Mouse (Mus musculus) midbrain, embryonic 12.5 days (tissue): ENCODE data around the gene Tmem200c. TPM values are rescaled to one million over a fixed set of nuclear protein-coding genes. Genes with fewer than 3 reads are reported as not detected.

ENCODE experiments used
- ATAC-seq: fragments of 200-750 bp; cut with Nextera tagmentation; 2 replicates; pipeline ENCODE4 v1.8.0; 2017; ENCODE audit warnings: low read depth, moderate TSS enrichment, moderate library complexity; ENCODE audit not compliant: low FRiP score
- H3K27ac ChIP-seq: fragments of 300-500 bp; sonication (generic); replicated peaks from 2 replicates; pipeline ENCODE4 v1.5.1; 2016; ENCODE audit warnings: mild to moderate bottlenecking
- H3K27me3 ChIP-seq: fragments of 300-500 bp; sonication (generic); 2 replicates; pipeline ENCODE4 v1.6.1; 2016; ENCODE audit warnings: mild to moderate bottlenecking
- H3K36me3 ChIP-seq: fragments of 300-500 bp; sonication (generic); 2 replicates; pipeline ENCODE4 v1.6.1; 2016
- H3K4me1 ChIP-seq: fragments of 300-500 bp; sonication (generic); 2 replicates; pipeline ENCODE4 v1.6.1; 2016
- H3K4me2 ChIP-seq: fragments of 300-500 bp; sonication (generic); replicated peaks from 2 replicates; pipeline ENCODE4 v1.6.1; 2016; ENCODE audit warnings: mild to moderate bottlenecking, moderate library complexity
- H3K4me3 ChIP-seq: fragments of 300-500 bp; sonication (generic); 2 replicates; pipeline ENCODE4 v1.5.1; 2016; ENCODE audit warnings: mild to moderate bottlenecking
- H3K9ac ChIP-seq: fragments of 300-500 bp; sonication (generic); replicated peaks from 2 replicates; pipeline ENCODE4 v1.6.1; 2016; ENCODE audit warnings: mild to moderate bottlenecking, moderate library complexity
- H3K9me3 ChIP-seq: fragments of 300-500 bp; sonication (generic); 2 replicates; pipeline ENCODE4 v1.6.1; 2016; ENCODE audit warnings: mild to moderate bottlenecking
- WGBS: fragments of 180-500 bp; shearing (Covaris S2); methylation state at CpG from one replicate; pipeline ENCODE4 v1.1.7; 2016; 5-methylcytosine and 5-hydroxymethylcytosine counted together
- polyA plus RNA-seq: library from polyadenylated mRNA; unstranded; fragments of >200 nt; fragmentation: Nextera tagmentation; extraction: Ambion mirVana; gene quantifications from 2 replicates; pipeline ENCODE4 v1.2.1, GENCODE M21; 2016

Gene Tmem200c
- polyA plus RNA-seq = 4.1 and 4.7 TPM in 2 replicates

DNA sequence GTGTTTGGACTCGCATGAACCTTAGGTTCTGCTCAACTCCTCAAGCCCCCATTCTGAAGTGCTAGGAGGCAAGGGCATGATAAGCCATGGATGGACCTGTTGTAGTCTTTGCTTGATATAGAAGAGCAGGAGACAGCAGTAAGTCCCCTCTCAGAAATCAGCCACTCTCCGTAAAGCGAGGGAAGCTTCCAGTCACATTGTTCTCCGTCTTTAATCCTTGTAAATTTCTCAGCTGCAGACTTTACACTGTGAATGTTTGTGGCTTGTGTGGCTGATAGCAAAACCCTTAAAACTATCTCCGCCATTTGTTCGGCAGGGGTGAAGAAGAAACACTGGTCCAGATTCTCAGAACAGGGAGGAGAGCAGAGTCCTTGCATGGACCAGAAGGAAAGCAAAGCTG is at the start of gene Tmem200c:
TSS of gene Tmem200c (plus strand) at position 301 of the 400 bp plus-strand sequence.
- no peak for ATAC-seq
- Histone ChIP-seq H3K9ac (no peak within 1 kb of the TSS), H3K9me3 (no peaks in the 10 kb centered on the region), H3K4me1 (no peaks in the 10 kb centered on the region), H3K4me3 (no peak within 1 kb of the TSS), H3K36me3 (no peaks in the 10 kb centered on the region), H3K4me2 (no peak within 1 kb of the TSS), H3K27ac (no peak within 1 kb of the TSS), H3K27me3 (no peaks in the 10 kb centered on the region)
- 77% methylated on average over 6 of the region's 6 CpGs for WGBS

GRCm38 (mm10) chr17:68793741-68794140 is 32.7 kb upstream of the Tmem200c start:
- H3K4me2 ChIP-seq = no peak overlapping the region
- no peaks in the 10 kb centered on the region for H3K27me3 ChIP-seq
- ATAC-seq = no peak
- H3K9me3 ChIP-seq = no peaks in the 10 kb centered on the region
- H3K4me1 ChIP-seq = no peaks in the 10 kb centered on the region
- WGBS = 80% methylated on average over 4 of the region's 4 CpGs
- no peak overlapping the region for H3K9ac ChIP-seq
- no peak overlapping the region for H3K27ac ChIP-seq
- no peak overlapping the region for H3K4me3 ChIP-seq
- no peaks in the 10 kb centered on the region for H3K36me3 ChIP-seq

- no peak; the same call in 1 of the 2 replicates for ATAC-seq
- H3K27ac ChIP-seq = no peak overlapping the region
These were observed 10.2 kb downstream of the Tmem200c start for GRCm38 (mm10) chr17:68836655-68837012.

GRCm38 (mm10) chr17:68837013-68837858 is 10.8 kb downstream of the Tmem200c start:
- peaks cover 55% of the 10 kb centered on the region for H3K27me3 ChIP-seq
- H3K9me3 ChIP-seq = no peaks in the 10 kb centered on the region
- peak overlapping the region; percentile 75 for H3K4me2 ChIP-seq
- peak overlapping the region; percentile 66 for H3K4me3 ChIP-seq
- H3K4me1 ChIP-seq = peaks cover 28% of the 10 kb centered on the region
- H3K9ac ChIP-seq = peak overlapping the region; percentile 66
- under 1% methylated on average over 68 of the region's 72 CpGs for WGBS
- 0 out of 2 replicates have a peak overlapping the region, but pooled peaks have one; percentile 15 for H3K27ac ChIP-seq
- no peaks in the 10 kb centered on the region for H3K36me3 ChIP-seq
- peak; percentile 81 for ATAC-seq

More at GRCm38 (mm10) chr17:68836655-68837012, 10.2 kb downstream of the Tmem200c start:
- Histone ChIP-seq H3K4me2 (peak overlapping the region; percentile 75), H3K9me3 (no peaks in the 10 kb centered on the region), H3K36me3 (no peaks in the 10 kb centered on the region), H3K27me3 (peaks cover 49% of the 10 kb centered on the region), H3K9ac (peak overlapping the region; percentile 66), H3K4me1 (peaks cover 24% of the 10 kb centered on the region), H3K4me3 (peak overlapping the region; percentile 66)
- 2% methylated on average over 9 of the region's 15 CpGs for WGBS

DNA sequence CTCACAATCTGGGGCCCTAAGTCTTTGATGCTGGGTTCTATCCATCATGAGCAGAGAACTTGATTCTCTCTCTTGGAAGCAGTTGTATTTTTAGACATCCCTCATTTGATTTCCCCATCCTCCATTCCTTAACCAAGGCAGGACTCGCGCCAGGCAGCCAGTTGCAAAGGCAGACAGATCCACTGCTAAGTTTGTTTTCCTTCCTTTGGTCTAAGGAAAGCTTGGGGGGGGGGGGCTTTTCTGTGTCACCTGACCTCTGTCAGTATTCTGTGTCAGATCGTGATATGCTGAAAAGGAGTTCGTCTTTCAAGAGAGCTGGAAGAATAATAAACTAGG is 11.4 kb downstream of the Tmem200c start:
- Histone ChIP-seq H3K4me2 (peak overlapping the region; percentile 75), H3K4me1 (peaks cover 28% of the 10 kb centered on the region), H3K27me3 (peaks cover 55% of the 10 kb centered on the region), H3K4me3 (peak overlapping the region; percentile 66), H3K9me3 (no peaks in the 10 kb centered on the region), H3K9ac (peak overlapping the region; percentile 66), H3K27ac (no peak overlapping the region), H3K36me3 (no peaks in the 10 kb centered on the region)
- ATAC-seq = no peak
- WGBS = 4% methylated on average over 4 of the region's 4 CpGs

- Histone ChIP-seq H3K9ac (no peak overlapping the region; the same call in 1 of the 2 replicates), H3K36me3 (no peaks in the 10 kb centered on the region), H3K4me3 (no peak overlapping the region), H3K4me2 (peak overlapping the region; percentile 85), H3K27ac (no peak overlapping the region), H3K4me1 (peaks cover 28% of the 10 kb centered on the region), H3K9me3 (no peaks in the 10 kb centered on the region), H3K27me3 (peaks cover 55% of the 10 kb centered on the region)
- WGBS = 12% methylated on average over 17 of the region's 17 CpGs
- ATAC-seq = no peak
These were observed 13.6 kb downstream of the Tmem200c start for GRCm38 (mm10) chr17:68839888-68840571.

- H3K9ac ChIP-seq = no peak overlapping the region
- WGBS = 12% methylated on average over 10 of the region's 10 CpGs
These were observed 14.1 kb downstream of the Tmem200c start for GRCm38 (mm10) chr17:68840572-68840939.

GRCm38 (mm10) chr17:68841097-68841891 is 14.9 kb downstream of the Tmem200c start:
- Histone ChIP-seq H3K4me2 (peak overlapping the region; percentile 85), H3K27me3 (peaks cover 51% of the 10 kb centered on the region), H3K9me3 (no peaks in the 10 kb centered on the region), H3K27ac (0 out of 2 replicates have a peak overlapping the region, but pooled peaks have one; percentile 5), H3K36me3 (no peaks in the 10 kb centered on the region), H3K9ac (peak overlapping the region; percentile 69), H3K4me1 (peaks cover 28% of the 10 kb centered on the region), H3K4me3 (peak overlapping the region; percentile 51)
- under 1% methylated on average over 73 of the region's 75 CpGs for WGBS
- ATAC-seq = peak; percentile 63

More at GRCm38 (mm10) chr17:68840572-68840939, 14.1 kb downstream of the Tmem200c start:
- no peaks in the 10 kb centered on the region for H3K9me3 ChIP-seq
- peak overlapping the region; percentile 51 for H3K4me3 ChIP-seq
- peaks cover 55% of the 10 kb centered on the region for H3K27me3 ChIP-seq
- ATAC-seq = no peak
- H3K4me1 ChIP-seq = peaks cover 28% of the 10 kb centered on the region
- no peaks in the 10 kb centered on the region for H3K36me3 ChIP-seq
- H3K4me2 ChIP-seq = peak overlapping the region; percentile 85
- H3K27ac ChIP-seq = no peak overlapping the region

DNA sequence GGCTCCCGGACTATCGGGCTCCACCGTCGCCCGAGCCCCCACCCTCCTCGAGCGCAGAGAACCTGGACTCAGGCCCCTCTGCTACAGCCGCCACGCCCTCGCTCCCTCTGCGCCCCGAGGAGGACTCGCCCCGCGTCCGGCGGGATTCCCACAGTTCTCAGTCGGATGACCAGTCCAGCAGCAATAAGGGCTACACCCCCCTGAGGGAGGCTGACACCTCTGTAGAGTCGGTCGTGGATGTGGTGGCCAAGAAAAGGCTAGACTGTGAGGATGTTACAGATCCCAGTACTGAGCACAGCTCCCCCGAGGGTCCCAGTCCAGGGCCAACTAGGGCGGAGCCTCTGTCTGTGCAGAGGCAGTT is 15.4 kb downstream of the Tmem200c start:
- Histone ChIP-seq H3K9ac (peak overlapping the region; percentile 69), H3K9me3 (no peaks in the 10 kb centered on the region), H3K4me2 (peak overlapping the region; percentile 85), H3K27ac (no peak overlapping the region), H3K4me3 (peak overlapping the region; percentile 51), H3K27me3 (peaks cover 45% of the 10 kb centered on the region), H3K36me3 (no peaks in the 10 kb centered on the region), H3K4me1 (peaks cover 28% of the 10 kb centered on the region)
- peak; percentile 42 for ATAC-seq
- WGBS = 3% methylated on average over 22 of the region's 22 CpGs

DNA sequence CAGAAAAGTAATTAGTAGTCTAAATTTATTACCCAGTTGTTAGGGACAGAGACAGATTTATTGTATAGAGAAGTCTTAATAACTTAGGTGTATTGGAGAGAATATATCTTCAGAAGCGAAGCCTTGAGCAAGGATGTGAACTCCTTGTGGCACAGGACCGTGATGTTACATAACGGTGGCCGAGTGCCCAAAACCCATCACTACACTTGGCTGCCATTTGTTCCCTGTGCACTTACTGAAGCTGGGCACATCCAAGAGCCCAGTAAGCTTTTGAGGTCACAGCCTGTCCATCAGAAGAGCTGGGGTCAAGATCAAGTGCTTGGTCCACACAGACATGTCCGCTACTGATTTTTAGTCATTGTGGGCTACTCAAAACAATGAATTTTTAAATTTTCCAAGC is 19.5 kb downstream of the Tmem200c start:
- Histone ChIP-seq H3K9me3 (no peaks in the 10 kb centered on the region), H3K4me2 (no peak overlapping the region), H3K4me3 (no peak overlapping the region), H3K9ac (no peak overlapping the region), H3K36me3 (no peaks in the 10 kb centered on the region), H3K27me3 (peaks cover 13% of the 10 kb centered on the region), H3K4me1 (peaks cover 10% of the 10 kb centered on the region), H3K27ac (no peak overlapping the region)
- WGBS = 87% methylated on average over 5 of the region's 5 CpGs
- ATAC-seq = no peak

DNA sequence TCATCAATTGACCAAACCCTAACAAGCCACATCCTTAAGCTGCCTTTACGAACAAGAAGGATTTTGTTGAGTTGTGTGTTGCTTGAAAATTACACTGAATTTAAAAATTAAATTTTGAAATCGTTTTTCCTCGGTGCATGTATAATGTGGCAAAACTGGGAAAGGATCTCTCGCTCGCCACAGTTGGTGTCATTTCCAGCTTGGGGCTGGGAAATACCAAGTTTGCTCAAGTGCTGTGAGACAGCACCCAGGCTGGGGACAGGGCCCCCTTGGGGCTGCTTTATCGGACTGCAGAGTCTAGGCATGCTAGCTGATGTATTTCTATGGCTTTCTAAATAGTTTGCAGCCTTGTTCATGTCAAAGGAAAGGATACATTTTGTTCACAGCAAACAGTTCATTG is 22.3 kb downstream of the Tmem200c start:
- no peaks in the 10 kb centered on the region for H3K36me3 ChIP-seq
- 85% methylated on average over 6 of the region's 6 CpGs for WGBS
- H3K9ac ChIP-seq = no peak overlapping the region
- H3K4me2 ChIP-seq = no peak overlapping the region
- H3K4me1 ChIP-seq = no peaks in the 10 kb centered on the region
- no peaks in the 10 kb centered on the region for H3K27me3 ChIP-seq
- no peak for ATAC-seq
- H3K4me3 ChIP-seq = no peak overlapping the region
- no peak overlapping the region for H3K27ac ChIP-seq
- no peaks in the 10 kb centered on the region for H3K9me3 ChIP-seq
